Mouse (Mus musculus) large intestine, adult 2 months (tissue): ENCODE data around the gene Zfp988. TPM values are rescaled to one million over a fixed set of nuclear protein-coding genes. Genes with fewer than 3 reads are reported as not detected.
"Not testable (repeated sequence)": the region's sequence is repeated elsewhere in the genome, so short reads cannot be mapped to it uniquely, and the experiment has no call there.

Source experiments
- DNase-seq: peaks from one replicate; pipeline ENCODE4 v3.0.0-alpha.2; 2012; ENCODE audit warnings: low read depth, low spot score
- WGBS: fragments of 180-500 bp; shearing (Covaris S2); methylation state at CpG from one replicate; pipeline ENCODE4 v1.1.7; 2018; 5-methylcytosine and 5-hydroxymethylcytosine counted together
- polyA plus RNA-seq: library from polyadenylated mRNA; depleted of rRNA; stranded (reverse); fragments of >200 nt; gene quantifications from 2 replicates; pipeline ENCODE4 v1.2.3, GENCODE M21; 2012; rRNA removed

The Zfp988 gene
- not detected in 2 replicates for polyA plus RNA-seq

GRCm38 (mm10) chr4:147305436-147305835 is at the start of gene Zfp988:
Zfp988 (plus strand) TSS chr4:147305674.
- not testable (repeated sequence) for DNase-seq

GRCm38 (mm10) chr4:147262708-147263107 is 42.8 kb upstream of the Zfp988 start:
- DNase-seq = not testable (repeated sequence)
- 95% methylated on average over 2 of the region's 3 CpGs for WGBS

More at GRCm38 (mm10) chr4:147305436-147305835, at the start of gene Zfp988:
- WGBS = 87% methylated on average over 6 of the region's 6 CpGs

- DNase-seq = not testable (repeated sequence)
- WGBS = 90% methylated on average over 17 of the region's 17 CpGs
Measured at GRCm38 (mm10) chr4:147267302-147267701, 38.2 kb upstream of the Zfp988 start.

- 88% methylated on average over 25 of the region's 25 CpGs for WGBS
- not testable (repeated sequence) for DNase-seq
Measured at GRCm38 (mm10) chr4:147268735-147269134, 36.7 kb upstream of the Zfp988 start.

GRCm38 (mm10) chr4:147270026-147270425 is 35.4 kb upstream of the Zfp988 start:
- WGBS = 84% methylated on average over 4 of the region's 4 CpGs
- not testable (repeated sequence) for DNase-seq

- 89% methylated on average over 13 of the region's 13 CpGs for WGBS
- not testable (repeated sequence) for DNase-seq
Measured at GRCm38 (mm10) chr4:147271601-147272000, 33.9 kb upstream of the Zfp988 start.

GRCm38 (mm10) chr4:147275021-147275772 is 30.3 kb upstream of the Zfp988 start:
- DNase-seq = not testable (repeated sequence)
- 46% methylated on average over 58 of the region's 58 CpGs for WGBS

- DNase-seq = not testable (repeated sequence)
- 42% methylated on average over 54 of the region's 54 CpGs for WGBS
Measured at GRCm38 (mm10) chr4:147275773-147276140, 29.7 kb upstream of the Zfp988 start.

- not testable (repeated sequence) for DNase-seq
- 66% methylated on average over 2 of the region's 2 CpGs for WGBS
Measured at GRCm38 (mm10) chr4:147280406-147280805, 25.1 kb upstream of the Zfp988 start.

- DNase-seq = not testable (repeated sequence)
- WGBS = 61% methylated on average over 3 of the region's 3 CpGs
Measured at GRCm38 (mm10) chr4:147298585-147298984, 6.9 kb upstream of the Zfp988 start.

GRCm38 (mm10) chr4:147302375-147302774 is 3.1 kb upstream of the Zfp988 start:
- DNase-seq = not testable (repeated sequence)

GRCm38 (mm10) chr4:147335036-147335690 is 29.7 kb downstream of the Zfp988 start:
- DNase-seq = not testable (repeated sequence)
- 87% methylated on average over 2 of the region's 2 CpGs for WGBS

- DNase-seq = not testable (repeated sequence)
- 32% methylated on average over 1 of the region's 1 CpGs for WGBS
Measured at GRCm38 (mm10) chr4:147335691-147336367, 30.4 kb downstream of the Zfp988 start.

- DNase-seq = not testable (repeated sequence)
- WGBS = 64% methylated on average over 6 of the region's 6 CpGs
Measured at GRCm38 (mm10) chr4:147336368-147337195, 31.1 kb downstream of the Zfp988 start.

GRCm38 (mm10) chr4:147337520-147337919 is 32.0 kb downstream of the Zfp988 start:
- 88% methylated on average over 2 of the region's 2 CpGs for WGBS
- not testable (repeated sequence) for DNase-seq

- 67% methylated on average over 5 of the region's 5 CpGs for whole genome bisulfite sequencing
- no peak for DNase-seq
Measured at GRCm38 (mm10) chr4:147338032-147338610, 32.6 kb downstream of the Zfp988 start.

GRCm38 (mm10) chr4:147338706-147339105 is 33.2 kb downstream of the Zfp988 start:
- WGBS = 75% methylated on average over 3 of the region's 3 CpGs
- DNase-seq = not testable (repeated sequence)

- DNase-seq = not testable (repeated sequence)
- 68% methylated on average over 7 of the region's 7 CpGs for WGBS
Measured at GRCm38 (mm10) chr4:147339601-147340219, 34.2 kb downstream of the Zfp988 start.

GRCm38 (mm10) chr4:147340236-147340635 is 34.8 kb downstream of the Zfp988 start:
- WGBS = 61% methylated on average over 3 of the region's 3 CpGs

More at GRCm38 (mm10) chr4:147340236-147340635, 34.8 kb downstream of the Zfp988 start:
- not testable (repeated sequence) for DNase-seq
